Mouse (Mus musculus) embryonic fibroblast, embryonic 13.5 days (primary cell): ENCODE measurements around the gene Tmem178.

Source experiments
- CTCF ChIP-seq: IDR thresholded peaks from 2 replicates; pipeline ENCODE4 v1.5.1; 2011; ENCODE audit warnings: mild to moderate bottlenecking, control low read depth, low read length, moderate library complexity, borderline replicate concordance; ENCODE audit not compliant: insufficient read depth
- POLR2A ChIP-seq: IDR thresholded peaks from 2 replicates; pipeline ENCODE4 v1.6.1; 2011; ENCODE audit warnings: low read depth, mild to moderate bottlenecking, control low read depth, low read length, moderate library complexity

GRCm38 (mm10) chr17:80896481-80896880, 48.0 kb upstream of the Tmem178 start:
- TF ChIP-seq CTCF, result no peak
- no peak for TF ChIP-seq POLR2A
